Mouse (Mus musculus) cerebellum, adult 2 months (tissue): Measurements from ENCODE around the gene Fam13c. TPM values are rescaled to one million over a fixed set of nuclear protein-coding genes. Genes with fewer than 3 reads are reported as not detected.

Experiments
- DNase-seq, 2 experiments: peaks; one replicate each; pipeline ENCODE4 v3.0.0; 2021
- H3K27ac ChIP-seq: fragments of 200-500 bp; 2 replicates; pipeline ENCODE4 v1.5.1; 2012; ENCODE audit warnings: low read length, control low read depth, inconsistent platforms; ENCODE audit not compliant: insufficient read depth
- H3K27me3 ChIP-seq: fragments of 200-500 bp; 2 replicates; pipeline ENCODE4 v1.6.1; 2012; ENCODE audit warnings: inconsistent platforms, mild to moderate bottlenecking, low read length, moderate library complexity; ENCODE audit not compliant: control insufficient read depth, insufficient read depth
- H3K4me1 ChIP-seq: fragments of 200-500 bp; 2 replicates; pipeline ENCODE4 v1.6.1; 2011; ENCODE audit warnings: low read length; ENCODE audit not compliant: control insufficient read depth, insufficient read depth
- H3K4me3 ChIP-seq: fragments of 200-500 bp; replicated peaks from 2 replicates; pipeline ENCODE3; 2011; ENCODE audit warnings: mild to moderate bottlenecking, low read depth, low read length, control low read depth; ENCODE audit not compliant: insufficient read depth
- CTCF ChIP-seq: fragments of 200-500 bp; IDR thresholded peaks from 2 replicates; pipeline ENCODE4 v1.5.1; 2011; ENCODE audit warnings: low read depth, mild to moderate bottlenecking, control low read depth, low read length, moderate library complexity, borderline replicate concordance; ENCODE audit not compliant: insufficient read depth
- POLR2A ChIP-seq: fragments of 200-500 bp; IDR thresholded peaks from 2 replicates; pipeline ENCODE4 v1.6.1; 2011; ENCODE audit warnings: low read length, control low read depth, borderline replicate concordance; ENCODE audit not compliant: insufficient read depth
- WGBS: fragments of 180-500 bp; shearing (Covaris S2); methylation state at CpG from one replicate; pipeline ENCODE4 v1.1.7; 2018; 5-methylcytosine and 5-hydroxymethylcytosine counted together
- polyA plus RNA-seq: library from polyadenylated mRNA; depleted of rRNA; stranded (reverse); fragments of >200 nt; gene quantifications from 2 replicates; pipeline ENCODE4 v1.2.3, GENCODE M21; 2012

Fam13c gene
- polyA plus RNA-seq, 1 experiment: 22.3 TPM

DNA sequence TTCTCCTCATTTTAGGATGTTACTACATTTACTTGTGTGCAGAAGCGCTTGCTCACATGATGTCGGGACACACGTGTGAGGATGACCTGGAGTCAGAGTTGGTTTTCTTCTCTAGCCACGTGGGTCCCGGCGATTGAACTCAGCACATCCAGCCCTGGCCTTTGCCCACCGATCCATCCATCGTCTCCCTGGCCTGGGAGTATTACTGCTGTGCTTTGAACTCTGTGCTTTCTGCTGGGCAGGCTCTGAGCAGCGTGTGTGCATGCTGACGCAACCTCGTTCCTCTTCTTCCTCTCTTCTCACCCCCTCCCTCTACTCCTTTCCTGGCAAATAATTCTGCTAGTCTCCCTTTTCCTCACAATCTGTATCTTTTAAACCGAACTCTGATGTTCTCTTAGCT lies 93.7 kb downstream of the Fam13c start:
- H3K27me3 ChIP-seq: no peaks in the 10 kb centered on the region
- TF ChIP-seq CTCF (no peak), POLR2A (no peak)
- no peak for DNase-seq
- peaks cover 15% of the 10 kb centered on the region; the same call in 1 of the 2 replicates for H3K4me1 ChIP-seq
- H3K4me3 ChIP-seq: no peak overlapping the region
- H3K27ac ChIP-seq: no peak overlapping the region
- 86% methylated on average over 12 of the region's 12 CpGs for WGBS

DNA sequence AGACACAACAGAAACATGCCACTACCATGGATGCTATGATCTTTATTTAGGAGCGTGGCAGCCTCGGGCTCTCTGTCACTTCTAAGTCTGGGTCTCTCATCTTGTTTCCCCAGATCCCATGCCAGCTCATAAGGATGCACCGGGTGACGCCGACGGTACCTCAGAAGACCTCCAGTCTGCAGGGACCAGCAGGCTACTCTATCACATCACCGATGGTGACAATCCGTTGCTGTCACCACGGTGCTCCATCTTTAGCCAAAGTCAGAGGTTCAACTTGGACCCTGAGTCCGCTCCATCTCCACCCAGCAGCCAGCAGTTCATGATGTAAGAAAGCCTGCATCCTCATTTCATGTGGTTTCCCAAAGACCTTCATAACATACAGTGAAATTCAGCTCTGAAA lies 94.3 kb downstream of the Fam13c start:
- Histone ChIP-seq H3K4me1 (peaks cover 19% of the 10 kb centered on the region; the same call in 1 of the 2 replicates), H3K27ac (no peak overlapping the region), H3K27me3 (no peaks in the 10 kb centered on the region), H3K4me3 (no peak overlapping the region)
- 95% methylated on average over 10 of the region's 10 CpGs for WGBS
- no peak for TF ChIP-seq CTCF
- TF ChIP-seq POLR2A: no peak
- no peak for DNase-seq

DNA sequence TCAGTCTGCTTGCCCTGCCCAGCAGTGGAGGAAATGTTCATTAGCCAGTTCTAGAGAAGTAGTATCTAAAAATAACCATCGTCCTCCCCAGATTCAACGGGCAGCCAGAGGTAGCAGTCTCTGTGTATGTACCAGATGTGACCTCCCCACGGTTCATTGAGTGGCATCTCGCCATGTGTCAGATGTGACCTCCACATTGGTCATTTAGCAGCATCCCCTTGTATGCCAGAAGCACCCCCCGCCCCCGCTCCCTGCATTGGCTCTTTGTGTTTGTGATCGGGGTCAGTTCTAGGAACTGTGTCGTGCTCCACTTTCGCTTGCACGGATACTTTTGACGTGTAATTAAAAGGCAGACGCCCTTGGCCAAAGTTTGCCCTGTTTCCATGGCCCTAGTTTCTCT lies 95.1 kb downstream of the Fam13c start:
- no peak overlapping the region for H3K4me3 ChIP-seq
- 58% methylated on average over 12 of the region's 12 CpGs for WGBS
- H3K27ac ChIP-seq: no peak overlapping the region
- TF ChIP-seq POLR2A (no peak), CTCF (no peak)
- no peak for DNase-seq
- H3K27me3 ChIP-seq: no peaks in the 10 kb centered on the region
- peaks cover 19% of the 10 kb centered on the region; the same call in 1 of the 2 replicates for H3K4me1 ChIP-seq

DNA sequence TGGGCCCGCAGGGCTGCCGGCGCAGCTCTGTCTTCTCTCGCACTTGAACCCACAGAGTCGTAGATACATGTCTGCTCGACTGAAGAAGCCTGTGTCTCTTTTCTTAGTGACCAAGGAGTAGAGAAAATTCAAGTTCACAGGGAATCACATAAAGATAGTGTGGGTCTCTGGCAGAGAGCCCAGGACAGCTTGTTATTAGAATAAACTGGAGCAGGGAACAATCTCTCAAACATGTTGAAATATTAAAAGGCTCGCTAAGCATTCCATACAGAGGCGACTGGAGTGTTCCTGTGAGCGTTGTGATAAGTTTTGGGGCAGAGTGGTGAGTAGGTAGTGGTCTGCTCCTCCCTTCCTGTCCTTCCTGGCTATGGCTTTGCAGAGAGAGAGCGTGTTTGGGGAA lies 97.4 kb downstream of the Fam13c start:
- no peak overlapping the region for H3K27ac ChIP-seq
- peaks cover 14% of the 10 kb centered on the region for H3K4me1 ChIP-seq
- no peaks in the 10 kb centered on the region for H3K27me3 ChIP-seq
- no peak for TF ChIP-seq POLR2A
- TF ChIP-seq CTCF: no peak
- no peak for DNase-seq
- 88% methylated on average over 10 of the region's 10 CpGs for WGBS
- H3K4me3 ChIP-seq: no peak overlapping the region

DNA sequence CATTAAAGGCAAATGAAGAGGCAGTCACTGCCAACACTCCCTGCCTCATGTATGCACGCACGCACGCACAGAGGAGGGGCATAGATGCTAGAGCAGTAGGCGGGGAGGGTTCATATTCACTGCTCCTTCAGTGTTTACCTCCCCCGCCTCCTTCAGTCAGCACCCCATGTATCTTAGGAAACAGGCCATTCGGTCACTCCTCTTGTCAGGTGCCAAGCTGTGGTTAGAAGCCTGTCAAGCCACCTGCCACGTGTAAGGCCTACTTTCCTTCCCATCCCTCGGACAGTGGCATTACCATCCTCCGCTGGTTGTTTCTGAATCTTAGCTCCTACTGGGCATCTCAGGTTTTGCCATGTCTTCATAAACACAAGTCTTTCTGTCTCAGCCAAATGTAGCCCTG lies 99.0 kb downstream of the Fam13c start:
- Histone ChIP-seq H3K4me3 (no peak overlapping the region), H3K4me1 (peaks cover 4% of the 10 kb centered on the region; the same call in 1 of the 2 replicates), H3K27me3 (no peaks in the 10 kb centered on the region), H3K27ac (no peak overlapping the region)
- WGBS: 67% methylated on average over 9 of the region's 9 CpGs
- TF ChIP-seq CTCF (no peak), POLR2A (no peak)
- DNase-seq: no peak

DNA sequence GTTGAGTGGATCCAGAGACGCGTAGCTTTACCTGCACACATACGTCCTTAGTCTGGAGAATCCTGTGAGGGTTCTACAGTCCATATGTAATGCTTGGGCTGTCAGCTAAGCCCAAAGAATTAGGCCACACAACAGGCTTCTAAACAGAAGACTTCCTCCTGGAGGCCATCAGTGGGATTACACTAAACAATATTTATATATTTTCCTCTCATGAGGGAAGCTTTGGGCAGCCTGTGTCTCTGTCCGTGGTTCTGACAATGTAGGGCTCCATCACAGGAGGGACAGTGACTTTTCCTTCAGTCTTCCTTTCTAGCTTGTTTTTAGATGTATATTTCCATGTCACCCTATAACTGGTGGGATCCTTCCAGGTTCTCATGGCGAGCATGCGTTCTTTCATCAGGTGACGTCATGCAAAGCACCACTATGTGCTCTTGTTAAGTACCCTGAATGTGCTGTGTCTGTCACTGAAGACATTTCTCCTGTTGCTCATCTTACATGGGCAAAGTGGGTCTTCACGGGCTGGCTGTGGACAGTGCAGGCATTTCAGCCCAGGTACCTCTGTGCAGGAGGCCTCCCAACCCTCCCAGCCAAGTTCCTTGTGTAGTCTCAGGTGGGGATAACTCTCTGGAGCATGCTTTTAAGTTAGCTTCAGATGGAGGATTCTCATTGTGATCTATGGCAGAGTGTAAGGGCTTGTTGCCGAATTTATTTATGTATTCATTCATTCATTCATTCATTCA lies 100.3 kb downstream of the Fam13c start:
- H3K27ac ChIP-seq: no peak overlapping the region
- DNase-seq: no peak
- no peak overlapping the region for H3K4me3 ChIP-seq
- 88% methylated on average over 9 of the region's 9 CpGs for WGBS
- H3K4me1 ChIP-seq: peaks cover 4% of the 10 kb centered on the region; the same call in 1 of the 2 replicates
- no peaks in the 10 kb centered on the region for H3K27me3 ChIP-seq
- TF ChIP-seq CTCF (peak; percentile 20; the same call in 1 of the 2 replicates), POLR2A (no peak)

DNA sequence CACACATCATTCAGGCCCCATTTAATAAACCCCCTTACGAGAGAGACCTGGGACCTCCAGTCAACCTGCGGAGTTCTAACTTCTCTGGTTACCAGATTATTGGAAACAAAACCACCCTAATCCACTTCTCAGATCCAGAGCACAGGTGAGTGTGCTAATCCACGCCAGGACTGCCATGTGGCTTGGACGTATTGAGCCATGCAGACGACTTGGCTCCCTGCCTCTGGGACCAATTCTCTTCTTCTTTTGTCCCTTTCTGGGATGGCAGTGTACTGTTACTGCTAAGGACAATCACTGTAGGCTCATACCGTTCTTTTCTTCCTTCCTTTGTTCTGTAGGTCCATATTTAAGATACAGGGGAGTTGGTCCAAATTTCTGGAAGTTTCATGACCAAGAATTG lies 102.6 kb downstream of the Fam13c start:
- Histone ChIP-seq H3K27ac (0 out of 2 replicates have a peak overlapping the region, but pooled peaks have one; percentile 29), H3K4me1 (peaks cover 4% of the 10 kb centered on the region; the same call in 1 of the 2 replicates), H3K4me3 (no peak overlapping the region), H3K27me3 (no peaks in the 10 kb centered on the region)
- no peak for TF ChIP-seq POLR2A
- no peak for TF ChIP-seq CTCF
- WGBS: 41% methylated on average over 6 of the region's 6 CpGs
- DNase-seq: peak in 1 of 2 experiments; percentile 36

DNA sequence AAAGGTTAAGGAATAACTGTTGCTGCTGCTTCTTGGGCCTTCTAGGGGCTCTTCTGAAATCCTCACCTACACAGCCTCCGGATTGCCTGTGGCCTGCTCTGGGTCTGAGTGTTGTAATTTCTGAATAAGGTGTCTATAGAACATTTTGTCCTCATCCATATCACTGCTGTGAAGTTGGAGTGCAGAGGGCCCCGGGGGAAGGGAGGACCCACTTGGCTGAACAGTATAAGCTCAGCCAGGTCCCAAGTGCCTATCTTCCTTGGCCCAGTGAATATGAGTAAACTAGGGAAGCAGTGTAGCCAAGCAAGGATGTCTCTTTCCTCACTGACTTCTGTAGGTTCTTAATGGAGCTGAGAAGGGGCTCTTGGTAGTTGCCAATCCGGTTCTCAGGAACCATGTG lies 112.2 kb downstream of the Fam13c start:
- H3K4me1 ChIP-seq: no peaks in the 10 kb centered on the region
- TF ChIP-seq CTCF (no peak), POLR2A (no peak)
- WGBS: 87% methylated on average over 3 of the region's 3 CpGs
- no peak overlapping the region for H3K4me3 ChIP-seq
- H3K27me3 ChIP-seq: no peaks in the 10 kb centered on the region
- H3K27ac ChIP-seq: no peak overlapping the region
- no peak for DNase-seq
